Mouse (Mus musculus): ENCODE results near the gene Dact3. TPM values are rescaled to one million over a fixed set of nuclear protein-coding genes. Genes with fewer than 3 reads are reported as not detected.

The Dact3 gene
- total RNA-seq, 2 experiments from 2014 or later, result 115 to 120 TPM

- DNase-seq (ENCODE audit: low spot score in 2 of 2), result no peak
Observed at GRCm38 (mm10) chr7:16914453-16915343, 39.6 kb downstream of the Dact3 start.

GRCm38 (mm10) chr7:16915461-16916340 lies 40.6 kb downstream of the Dact3 start:
- no peak for DNase-seq (ENCODE audit: low spot score in 2 of 2)

- DNase-seq (ENCODE audit: low spot score in 2 of 2), result no peak
Observed at GRCm38 (mm10) chr7:16916342-16917265, 41.5 kb downstream of the Dact3 start.

- DNase-seq (ENCODE audit: low spot score in 2 of 2), result no peak
Observed at GRCm38 (mm10) chr7:16917447-16917846, 42.3 kb downstream of the Dact3 start.

GRCm38 (mm10) chr7:16918014-16918413 lies 42.9 kb downstream of the Dact3 start:
- DNase-seq (ENCODE audit: low spot score in 2 of 2), result peak in 1 of 2 experiments; percentile 61

- DNase-seq (ENCODE audit: low spot score in 2 of 2), result peak in 1 of 2 experiments; percentile 19
Observed at GRCm38 (mm10) chr7:16918670-16919069, 43.6 kb downstream of the Dact3 start.

- no peak for DNase-seq (ENCODE audit: low spot score in 2 of 2)
Observed at GRCm38 (mm10) chr7:16919395-16920149, 44.5 kb downstream of the Dact3 start.

GRCm38 (mm10) chr7:16920150-16920579 lies 45.0 kb downstream of the Dact3 start:
- DNase-seq (ENCODE audit: low spot score in 2 of 2), result no peak

GRCm38 (mm10) chr7:16920818-16921791 lies 46.0 kb downstream of the Dact3 start:
- no peak for DNase-seq (ENCODE audit: low spot score in 2 of 2)

GRCm38 (mm10) chr7:16921881-16922335 lies 46.8 kb downstream of the Dact3 start:
- no peak for DNase-seq (ENCODE audit: low spot score in 2 of 2)

- no peak for DNase-seq (ENCODE audit: low spot score in 2 of 2)
Observed at GRCm38 (mm10) chr7:16922360-16922973, 47.4 kb downstream of the Dact3 start.

GRCm38 (mm10) chr7:16923283-16924036 lies 48.3 kb downstream of the Dact3 start:
- DNase-seq (ENCODE audit: low spot score in 2 of 2), result peak in 1 of 2 experiments; percentile 65

GRCm38 (mm10) chr7:16924037-16924834 lies 49.1 kb downstream of the Dact3 start, which contains the start of gene Calm3:
Calm3 (minus strand) TSS chr7:16924114.
- DNase-seq (ENCODE audit: low spot score in 2 of 2), result peak; percentile 100

GRCm38 (mm10) chr7:16928341-16928740 lies 53.2 kb downstream of the Dact3 start:
- DNase-seq (ENCODE audit: low spot score in 2 of 2), result no peak

- peak in 1 of 2 experiments; percentile 87 for DNase-seq (ENCODE audit: low spot score in 2 of 2)
Observed at GRCm38 (mm10) chr7:16930850-16931249, 55.7 kb downstream of the Dact3 start.

GRCm38 (mm10) chr7:16931968-16932627 lies 57.0 kb downstream of the Dact3 start:
- DNase-seq (ENCODE audit: low spot score in 2 of 2), result peak; percentile 90 to 95
